Mouse (Mus musculus): ENCODE measurements at regions not wholly inside any gene's neighbourhood (a gene's known extent, or its start where the extent isn't known, plus 50 kb on each side); places are given as distances from the start of the nearest gene placed in this dataset.

- no peaks in the 10 kb centered on the region for H3K4me1 ChIP-seq (replicated peaks)
- H3K4me2 ChIP-seq = no peak overlapping the region
- 88% methylated on average over 11 of the region's 11 CpGs for WGBS
- no peak overlapping the region for H3K4me3 ChIP-seq
- no peaks in the 10 kb centered on the region for H3K9me3 ChIP-seq
- H3K9ac ChIP-seq = no peak overlapping the region
- H3K27ac ChIP-seq = no peak overlapping the region
- no peaks in the 10 kb centered on the region for H3K36me3 ChIP-seq
- ATAC-seq (ENCODE audit: low FRiP score) = no peak
- no peaks in the 10 kb centered on the region for H3K27me3 ChIP-seq
Observed at GRCm38 (mm10) chr1:55957804-55958445, 552.2 kb downstream of the Plcl1 start.

GRCm38 (mm10) chr1:55960291-55960690 lies 554.6 kb downstream of the Plcl1 start:
- no peak overlapping the region for H3K9ac ChIP-seq
- H3K9me3 ChIP-seq = no peaks in the 10 kb centered on the region
- H3K4me1 ChIP-seq (replicated peaks) = no peaks in the 10 kb centered on the region
- H3K36me3 ChIP-seq = no peaks in the 10 kb centered on the region
- H3K4me3 ChIP-seq = no peak overlapping the region
- H3K27me3 ChIP-seq = no peaks in the 10 kb centered on the region
- no peak overlapping the region for H3K4me2 ChIP-seq
- H3K27ac ChIP-seq = no peak overlapping the region
- 17% methylated on average over 6 of the region's 6 CpGs for WGBS
- ATAC-seq (ENCODE audit: low FRiP score) = peak; percentile 68

- H3K27ac ChIP-seq = no peak overlapping the region
- WGBS = 89% methylated on average over 5 of the region's 5 CpGs
- H3K36me3 ChIP-seq = no peaks in the 10 kb centered on the region
- H3K9me3 ChIP-seq = no peaks in the 10 kb centered on the region
- no peak overlapping the region for H3K9ac ChIP-seq
- no peak overlapping the region for H3K4me3 ChIP-seq
- H3K4me1 ChIP-seq (replicated peaks) = no peaks in the 10 kb centered on the region
- H3K4me2 ChIP-seq = no peak overlapping the region
- ATAC-seq (ENCODE audit: low FRiP score) = no peak
- H3K27me3 ChIP-seq = no peaks in the 10 kb centered on the region
Observed at GRCm38 (mm10) chr1:55963867-55964266, 558.1 kb downstream of the Plcl1 start.

GRCm38 (mm10) chr1:55966273-55966672 lies 560.6 kb downstream of the Plcl1 start:
- Histone ChIP-seq H3K9me3 (no peaks in the 10 kb centered on the region), H3K9ac (no peak overlapping the region), H3K4me2 (no peak overlapping the region), H3K4me3 (no peak overlapping the region), H3K36me3 (no peaks in the 10 kb centered on the region), H3K4me1 (replicated peaks) (no peaks in the 10 kb centered on the region), H3K27me3 (no peaks in the 10 kb centered on the region), H3K27ac (no peak overlapping the region)
- no peak for ATAC-seq (ENCODE audit: low FRiP score)
- 85% methylated on average over 2 of the region's 2 CpGs for WGBS

- Histone ChIP-seq H3K4me2 (no peak overlapping the region), H3K4me3 (no peak overlapping the region), H3K4me1 (replicated peaks) (no peaks in the 10 kb centered on the region), H3K9me3 (no peaks in the 10 kb centered on the region), H3K9ac (no peak overlapping the region), H3K36me3 (no peaks in the 10 kb centered on the region), H3K27ac (no peak overlapping the region), H3K27me3 (no peaks in the 10 kb centered on the region)
- no peak for ATAC-seq (ENCODE audit: low FRiP score)
- 91% methylated on average over 7 of the region's 7 CpGs for WGBS
Observed at GRCm38 (mm10) chr1:55967869-55968268, 562.1 kb downstream of the Plcl1 start.

GRCm38 (mm10) chr1:55977796-55978195 lies 572.1 kb downstream of the Plcl1 start:
- no peaks in the 10 kb centered on the region for H3K36me3 ChIP-seq
- 92% methylated on average over 3 of the region's 3 CpGs for whole genome bisulfite sequencing
- H3K27me3 ChIP-seq = no peaks in the 10 kb centered on the region
- no peak for ATAC-seq (ENCODE audit: low FRiP score)
- H3K9ac ChIP-seq = no peak overlapping the region
- H3K27ac ChIP-seq = no peak overlapping the region
- no peaks in the 10 kb centered on the region for H3K9me3 ChIP-seq
- H3K4me1 ChIP-seq (replicated peaks) = no peaks in the 10 kb centered on the region
- H3K4me2 ChIP-seq = no peak overlapping the region
- no peak overlapping the region for H3K4me3 ChIP-seq

- no peak for ATAC-seq (ENCODE audit: low FRiP score)
- H3K9ac ChIP-seq = no peak overlapping the region
- no peaks in the 10 kb centered on the region for H3K36me3 ChIP-seq
- H3K9me3 ChIP-seq = no peaks in the 10 kb centered on the region
- WGBS = 69% methylated on average over 5 of the region's 5 CpGs
- H3K27me3 ChIP-seq = no peaks in the 10 kb centered on the region
- no peak overlapping the region for H3K4me2 ChIP-seq
- no peak overlapping the region for H3K27ac ChIP-seq
- no peaks in the 10 kb centered on the region for H3K4me1 ChIP-seq (replicated peaks)
- no peak overlapping the region for H3K4me3 ChIP-seq
Observed at GRCm38 (mm10) chr1:55983522-55984066, 577.9 kb downstream of the Plcl1 start.

GRCm38 (mm10) chr1:55997074-55997473 lies 591.4 kb downstream of the Plcl1 start:
- H3K4me2 ChIP-seq = no peak overlapping the region
- ATAC-seq (ENCODE audit: low FRiP score) = no peak
- no peaks in the 10 kb centered on the region for H3K36me3 ChIP-seq
- H3K27ac ChIP-seq = no peak overlapping the region
- H3K9me3 ChIP-seq = no peaks in the 10 kb centered on the region
- no peaks in the 10 kb centered on the region for H3K27me3 ChIP-seq
- no peak overlapping the region for H3K9ac ChIP-seq
- no peak overlapping the region for H3K4me3 ChIP-seq
- H3K4me1 ChIP-seq (replicated peaks) = no peaks in the 10 kb centered on the region
- 93% methylated on average over 6 of the region's 6 CpGs for WGBS

Data from hindbrain, embryonic 13.5 days (tissue).